Mouse (Mus musculus) MEL (cell line): ENCODE results near the gene Mre11a. TPM values are rescaled to one million over a fixed set of nuclear protein-coding genes. Genes with fewer than 3 reads are reported as not detected.

Experiments used
- DNase-seq: peaks from one replicate; pipeline ENCODE4 v3.0.0; 2011; ENCODE audit warnings: low read depth, low spot score
- H3K27ac ChIP-seq: 2 replicates; pipeline ENCODE4 v1.5.1; 2012; ENCODE audit warnings: low read depth, mild to moderate bottlenecking, control low read depth, low read length, moderate library complexity; ENCODE audit not compliant: control insufficient read depth
- H3K27me3 ChIP-seq, 2 experiments: fragments of 150-350 bp in 1 of 2; sonication (generic) in 1 of 2; 2 replicates each; pipeline ENCODE4 v1.6.1; 2012; ENCODE audit warnings: low read length in 2 of 2, mild to moderate bottlenecking in 2 of 2, improper control_type of control experiment in 1 of 2, moderate library complexity in 1 of 2; ENCODE audit not compliant: insufficient read depth in 2 of 2, control insufficient read depth in 1 of 2
- H3K36me3 ChIP-seq, 2 experiments: 2 replicates each; pipeline ENCODE4 v1.6.1; 2012 to 2014; ENCODE audit warnings: low read length in 2 of 2, improper control_type of control experiment in 1 of 2, inconsistent platforms in 1 of 2, mild to moderate bottlenecking in 1 of 2; ENCODE audit not compliant: insufficient read depth in 2 of 2, control insufficient read depth in 1 of 2
- H3K4me1 ChIP-seq, 2 experiments: fragments of 150-350 bp in 1 of 2; sonication (generic) in 1 of 2; 2 replicates each; pipeline ENCODE4 v1.6.1; 2012; ENCODE audit warnings: low read length in 2 of 2, improper control_type of control experiment in 1 of 2, mild to moderate bottlenecking in 1 of 2; ENCODE audit not compliant: insufficient read depth in 2 of 2, control insufficient read depth in 1 of 2
- H3K4me3 ChIP-seq, 2 experiments: fragments of 150-350 bp in 1 of 2; sonication (generic) in 1 of 2; 2 replicates each; pipeline ENCODE4 v1.5.1; 2012; ENCODE audit warnings: low read depth in 2 of 2, low read length in 2 of 2, mild to moderate bottlenecking in 2 of 2, moderate library complexity in 2 of 2, control low read depth in 1 of 2, improper control_type of control experiment in 1 of 2; ENCODE audit not compliant: control insufficient read depth in 1 of 2, insufficient read depth in 1 of 2
- H3K79me2 ChIP-seq: 2 replicates; pipeline ENCODE4 v1.6.1; 2012; ENCODE audit warnings: mild to moderate bottlenecking, low read length, moderate library complexity; ENCODE audit not compliant: control insufficient read depth, poor library complexity, insufficient read depth
- H3K9ac ChIP-seq: 2 replicates; pipeline ENCODE4 v1.6.1; 2012; ENCODE audit warnings: low read depth, mild to moderate bottlenecking, control low read depth, low read length, moderate library complexity; ENCODE audit not compliant: control insufficient read depth, poor library complexity, severe bottlenecking
- H3K9me3 ChIP-seq: fragments of 150-350 bp; sonication (generic); replicated peaks from 2 replicates; pipeline ENCODE4 v1.6.1; 2012; ENCODE audit warnings: mild to moderate bottlenecking, low read length, improper control_type of control experiment, moderate library complexity; ENCODE audit not compliant: insufficient read depth
- BHLHE40 ChIP-seq: IDR thresholded peaks from 2 replicates; pipeline ENCODE4 v1.6.1; 2012; ENCODE audit warnings: low read depth, mild to moderate bottlenecking, inconsistent platforms, low read length, improper control_type of control experiment, borderline replicate concordance
- E2F4 ChIP-seq: IDR thresholded peaks from 2 replicates; pipeline ENCODE4 v1.6.1; 2011; ENCODE audit warnings: low read depth, low read length, improper control_type of control experiment, borderline replicate concordance
- EP300 ChIP-seq, 2 experiments: IDR thresholded peaks; 2 replicates each; pipeline ENCODE4 v1.6.1; 2011; ENCODE audit warnings: improper control_type of control experiment in 2 of 2, low read length in 2 of 2, low read depth in 1 of 2, mild to moderate bottlenecking in 1 of 2
- ETS1 ChIP-seq: IDR thresholded peaks from 2 replicates; pipeline ENCODE4 v1.6.1; 2012; ENCODE audit warnings: low read depth, mild to moderate bottlenecking, inconsistent platforms, low read length, improper control_type of control experiment, moderate library complexity
- GABPA ChIP-seq: IDR thresholded peaks from 2 replicates; pipeline ENCODE4 v1.6.1; 2012; ENCODE audit warnings: low read depth, mild to moderate bottlenecking, inconsistent platforms, low read length, improper control_type of control experiment, moderate library complexity
- GATA1 ChIP-seq: IDR thresholded peaks from 2 replicates; pipeline ENCODE4 v1.6.1; 2011; ENCODE audit warnings: low read depth, low read length, improper control_type of control experiment
- HCFC1 ChIP-seq: IDR thresholded peaks from 2 replicates; pipeline ENCODE4 v1.6.1; 2012; ENCODE audit warnings: low read depth, mild to moderate bottlenecking, inconsistent platforms, low read length, improper control_type of control experiment, moderate library complexity
- JUND ChIP-seq: IDR thresholded peaks from 2 replicates; pipeline ENCODE4 v1.6.1; 2011; ENCODE audit warnings: low read depth, mild to moderate bottlenecking, improper control_type of control experiment, low read length
- KAT2A ChIP-seq: conservative IDR thresholded peaks from 2 replicates; pipeline ENCODE4 v1.6.1; 2012; ENCODE audit warnings: low read depth, low read length, improper control_type of control experiment, inconsistent platforms
- MAX ChIP-seq: IDR thresholded peaks from 2 replicates; pipeline ENCODE4 v1.6.1; 2011; ENCODE audit warnings: low read length, improper control_type of control experiment
- MAZ ChIP-seq: IDR thresholded peaks from 2 replicates; pipeline ENCODE4 v1.6.1; 2012; ENCODE audit warnings: low read depth, mild to moderate bottlenecking, inconsistent platforms, low read length, improper control_type of control experiment
- MEF2A ChIP-seq: IDR thresholded peaks from 2 replicates; pipeline ENCODE4 v1.6.1; 2014; ENCODE audit warnings: low read depth, mild to moderate bottlenecking, inconsistent platforms, low read length, improper control_type of control experiment; ENCODE audit not compliant: poor library complexity, insufficient replicate concordance, severe bottlenecking; ENCODE audit errors: extremely low read depth
- MXI1 ChIP-seq: IDR thresholded peaks from 2 replicates; pipeline ENCODE4 v1.6.1; 2011; ENCODE audit warnings: mild to moderate bottlenecking, low read depth, low read length, improper control_type of control experiment
- MYB ChIP-seq: IDR thresholded peaks from 2 replicates; pipeline ENCODE4 v1.6.1; 2011; ENCODE audit warnings: mild to moderate bottlenecking, low read depth, low read length, improper control_type of control experiment
- MYC ChIP-seq: IDR thresholded peaks from 2 replicates; pipeline ENCODE4 v1.6.1; 2011; ENCODE audit warnings: low read depth, mild to moderate bottlenecking, low read length, improper control_type of control experiment, moderate library complexity
- NELFE ChIP-seq: IDR thresholded peaks from 2 replicates; pipeline ENCODE4 v1.6.1; 2011; ENCODE audit warnings: low read depth, low read length, improper control_type of control experiment
- NRF1 ChIP-seq: IDR thresholded peaks from 2 replicates; pipeline ENCODE4 v1.6.1; 2014; ENCODE audit warnings: low read depth, mild to moderate bottlenecking, inconsistent platforms, low read length, improper control_type of control experiment, moderate library complexity; ENCODE audit not compliant: poor library complexity, insufficient read depth, severe bottlenecking
- POLR2A ChIP-seq, 2 experiments: IDR thresholded peaks; 2 replicates each; pipeline ENCODE4 v1.6.1; 2011 to 2012; ENCODE audit warnings: low read length in 2 of 2, mild to moderate bottlenecking in 2 of 2, control low read depth in 1 of 2, improper control_type of control experiment in 1 of 2, low read depth in 1 of 2, moderate library complexity in 1 of 2; ENCODE audit not compliant: control insufficient read depth in 1 of 2, insufficient read depth in 1 of 2, poor library complexity in 1 of 2
- POLR2AphosphoS2 ChIP-seq: IDR thresholded peaks from 2 replicates; pipeline ENCODE4 v1.6.1; 2011; ENCODE audit warnings: low read length, improper control_type of control experiment
- POLR2AphosphoS5 ChIP-seq: IDR thresholded peaks from 2 replicates; pipeline ENCODE4 v1.6.1; 2012; ENCODE audit warnings: low read depth, borderline replicate concordance, mild to moderate bottlenecking, inconsistent platforms, low read length, moderate library complexity, mixed read lengths
- RCOR1 ChIP-seq: IDR thresholded peaks from 2 replicates; pipeline ENCODE4 v1.6.1; 2012; ENCODE audit warnings: low read depth, mild to moderate bottlenecking, inconsistent platforms, low read length, improper control_type of control experiment
- SIN3A ChIP-seq: IDR thresholded peaks from 2 replicates; pipeline ENCODE4 v1.6.1; 2012; ENCODE audit warnings: low read length, improper control_type of control experiment, inconsistent platforms
- SMC3 ChIP-seq: IDR thresholded peaks from 2 replicates; pipeline ENCODE4 v1.6.1; 2011; ENCODE audit warnings: low read depth, low read length, improper control_type of control experiment
- TAL1 ChIP-seq: IDR thresholded peaks from 2 replicates; pipeline ENCODE4 v1.6.1; 2012; ENCODE audit warnings: mild to moderate bottlenecking, inconsistent platforms, low read length, moderate library complexity, mixed read lengths
- TBP ChIP-seq: IDR thresholded peaks from 2 replicates; pipeline ENCODE4 v1.8.0; 2011; ENCODE audit warnings: low read depth, low read length, improper control_type of control experiment
- TCF12 ChIP-seq: IDR thresholded peaks from 2 replicates; pipeline ENCODE4 v1.6.1; 2014; ENCODE audit warnings: low read depth, mild to moderate bottlenecking, inconsistent platforms, low read length, improper control_type of control experiment, moderate library complexity
- USF1 ChIP-seq: IDR thresholded peaks from 2 replicates; pipeline ENCODE4 v1.6.1; 2014; ENCODE audit warnings: low read depth, mild to moderate bottlenecking, inconsistent platforms, low read length, improper control_type of control experiment, moderate library complexity
- ZC3H11A ChIP-seq: IDR thresholded peaks from 2 replicates; pipeline ENCODE4 v1.6.1; 2012; ENCODE audit warnings: low read depth, mild to moderate bottlenecking, inconsistent platforms, low read length, improper control_type of control experiment
- ZKSCAN1 ChIP-seq: IDR thresholded peaks from 2 replicates; pipeline ENCODE4 v1.6.1; 2012; ENCODE audit warnings: low read depth, mild to moderate bottlenecking, inconsistent platforms, low read length, improper control_type of control experiment, moderate library complexity
- ZMIZ1 ChIP-seq: IDR thresholded peaks from 2 replicates; pipeline ENCODE4 v1.6.1; 2012; ENCODE audit warnings: low read depth, mild to moderate bottlenecking, inconsistent platforms, low read length, improper control_type of control experiment, moderate library complexity
- ZNF384 ChIP-seq: IDR thresholded peaks from 2 replicates; pipeline ENCODE4 v1.6.1; 2012; ENCODE audit warnings: low read depth, mild to moderate bottlenecking, inconsistent platforms, low read length, improper control_type of control experiment
- polyA plus RNA-seq, 2 experiments: library from polyadenylated mRNA; stranded (reverse) in 1 of 2; unstranded in 1 of 2; fragments of >175 nt in 1 of 2; fragments of >200 nt in 1 of 2; gene quantifications; 2 replicates each; pipeline versions ENCODE4 v1.2.1 to v1.2.4; 2012; ENCODE audit warnings: low replicate concordance in 2 of 2, low read depth in 1 of 2; ENCODE audit not compliant: insufficient read length in 2 of 2, insufficient read depth in 1 of 2, missing spikeins in 1 of 2
- total RNA-seq: library from RNA; depleted of rRNA; stranded (reverse); fragments of 300-350 nt; gene quantifications from 2 replicates; pipeline ENCODE4 v1.2.3, GENCODE M21; 2012

Gene Mre11a
- total and polyA plus RNA-seq, 3 experiments, result 88.1 to 288 (median 113) TPM

DNA sequence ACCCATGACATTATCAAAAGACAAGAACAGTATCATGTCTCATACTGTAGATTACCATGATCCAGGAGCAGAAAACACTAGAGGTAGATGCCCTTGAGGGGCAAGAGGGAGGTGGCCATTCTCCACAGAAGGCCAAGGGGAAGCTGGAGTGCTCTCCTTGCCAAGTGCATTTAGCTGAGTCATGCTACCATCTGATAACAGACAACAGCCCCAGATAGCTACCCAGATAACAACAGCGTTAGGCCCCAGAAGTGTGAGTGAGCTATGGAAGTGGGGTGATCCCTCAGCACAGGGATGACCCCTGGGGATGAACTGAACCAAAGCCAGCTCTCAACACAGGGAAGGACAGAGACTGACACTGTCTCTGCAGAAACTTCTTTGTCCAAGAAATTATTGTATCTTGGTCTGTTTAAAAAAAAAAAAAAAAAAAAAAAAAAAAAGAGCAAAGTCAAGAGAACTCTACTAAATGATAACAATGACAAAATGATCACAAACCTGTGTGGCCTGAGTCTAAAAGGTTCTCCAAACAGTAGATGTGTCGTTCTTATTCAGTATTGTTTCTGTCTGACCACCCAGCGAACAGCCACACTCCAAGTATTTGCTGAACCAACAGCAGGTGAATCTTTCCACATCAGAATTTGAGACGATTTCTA lies 44.8 kb upstream of the Mre11a start (continued):
- no peak for TF ChIP-seq E2F4
- peak; percentile 94 for TF ChIP-seq ZNF384
- no peak for TF ChIP-seq MYC
- TF ChIP-seq EP300 (IDR thresholded peaks at IDR 0.05; ENCODE audit: low read depth in 1 of 2, low read length in 2 of 2), result peak; percentile 86 to 95
- TF ChIP-seq ETS1, result peak; percentile 89
- TF ChIP-seq KAT2A, result no peak
- TF ChIP-seq TCF12, result peak; percentile 63; the same call in 1 of the 2 replicates
- no peak for TF ChIP-seq BHLHE40
- no peak for TF ChIP-seq ZKSCAN1
- no peak; the same call in 1 of the 2 replicates for TF ChIP-seq MXI1
- no peak for TF ChIP-seq TAL1
- no peak for TF ChIP-seq SMC3
- peak in 1 of 2 experiments; percentile 48; a peak in 1 of 4 replicates for TF ChIP-seq POLR2A (IDR thresholded peaks at IDR 0.05; ENCODE audit: control insufficient read depth in 1 of 2, insufficient read depth in 1 of 2, low read depth in 1 of 2, low read length in 2 of 2, poor library complexity in 1 of 2)
- no peak for TF ChIP-seq TBP
- TF ChIP-seq POLR2AphosphoS5, result no peak
- no peak for TF ChIP-seq ZC3H11A

GRCm38 (mm10) chr9:14740151-14740924 lies 44.1 kb upstream of the Mre11a start, which contains the start of gene Piwil4:
TSS of gene Piwil4 (minus strand) at chr9:14740733.
- H3K79me2 ChIP-seq, result peaks cover 13% of the 10 kb centered on the region
- DNase-seq, result peak; percentile 92
- peak within 1 kb of the TSS; percentile 78 for H3K9ac ChIP-seq
- peaks cover 6 to 15% of the 10 kb centered on the region in 2 experiments; a peak in 3 of 4 replicates for H3K4me1 ChIP-seq
- no peaks in the 10 kb centered on the region for H3K27me3 ChIP-seq
- peaks cover 0 to 21% of the 10 kb centered on the region in 2 experiments; a peak in 2 of 4 replicates for H3K36me3 ChIP-seq
- no peaks in the 10 kb centered on the region for H3K9me3 ChIP-seq
- peak within 1 kb of the TSS; percentile 86 for H3K27ac ChIP-seq
- H3K4me3 ChIP-seq, result peak within 1 kb of the TSS; percentile 72 to 79
- TF ChIP-seq USF1 (no peak), ZMIZ1 (no peak), MEF2A (0 out of 2 replicates have a peak, but pooled peaks have one; percentile 33), JUND (0 out of 2 replicates have a peak, but pooled peaks have one; percentile 40), ZNF384 (peak; percentile 36; the same call in 1 of the 2 replicates), KAT2A (peak; percentile 40; the same call in 1 of the 2 replicates), POLR2A (IDR thresholded peaks at IDR 0.05; ENCODE audit: control insufficient read depth in 1 of 2, insufficient read depth in 1 of 2, low read depth in 1 of 2, low read length in 2 of 2, poor library complexity in 1 of 2) (peak; percentile 60 to 83; a peak in 3 of 4 replicates), EP300 (IDR thresholded peaks at IDR 0.05; ENCODE audit: low read depth in 1 of 2, low read length in 2 of 2) (peak in 1 of 2 experiments; percentile 65; a peak in 2 of 4 replicates), RCOR1 (0 out of 2 replicates have a peak, but pooled peaks have one; percentile 13), SIN3A (peak; percentile 76), MAX (peak; percentile 85), GATA1 (no peak), NELFE (peak; percentile 74), MAZ (no peak), BHLHE40 (no peak), POLR2AphosphoS5 (no peak), POLR2AphosphoS2 (peak; percentile 49; the same call in 1 of the 2 replicates), HCFC1 (no peak), GABPA (0 out of 2 replicates have a peak, but pooled peaks have one; percentile 17), NRF1 (peak; percentile 82), SMC3 (no peak), MYB (no peak)
